Mouse (Mus musculus): ENCODE data around the gene Cpeb3.

GRCm38 (mm10) chr19:37013461-37013860 lies 194.9 kb downstream of the Cpeb3 start:
- TF ChIP-seq CTCF (IDR thresholded peaks at IDR 0.05; ENCODE audit: control insufficient read depth, insufficient read depth, insufficient replicate concordance, low read depth, low read length) (no peak), POLR2A (IDR thresholded peaks at IDR 0.05; ENCODE audit: control insufficient read depth, low read depth, low read length) (no peak)
